ENCODE assay signal across 8 mouse cellular contexts in genomic region chr7:45181540-45181939, GRCm38 (mm10). TPM values are rescaled to one million over a fixed set of nuclear protein-coding genes. Genes with fewer than 3 reads are reported as not detected.
DNase-seq lines count a peak whose midpoint lies in the region; ATAC-seq lines count a peak whose summit lies in the region.
"Had no signal": no experiment of that assay in that cellular context is flagged by ENCODE, and none has a peak within 500 bp of the region (broad histone marks: within the 10 kb centered on the region; RNA-seq: fewer than 3 reads in every experiment).

No protein-coding gene starts in this region.

- WGBS in neural tube, embryonic 11.5 days, result 3% methylated on average over 29 of the region's 35 CpGs
- 6% methylated on average over 34 of the region's 35 CpGs for WGBS in heart, embryonic 16.5 days
- 4% methylated on average over 35 of the region's 35 CpGs for WGBS in liver, embryonic 15.5 days (ENCODE audit: insufficient replicate concordance)

- H3K4me1 ChIP-seq in neural tube, embryonic 11.5 days (ENCODE audit: control insufficient read depth, insufficient read depth, low read length), result peaks cover 8% of the 10 kb centered on the region; the same call in 1 of the 2 replicates
- peaks cover 8% of the 10 kb centered on the region; the same call in 1 of the 2 replicates for H3K4me1 ChIP-seq in heart, embryonic 16.5 days (ENCODE audit: control insufficient read depth, insufficient read depth, low read length)
- H3K4me1 ChIP-seq in liver, embryonic 15.5 days (replicated peaks), result peaks cover 16% of the 10 kb centered on the region

- no peak overlapping the region for H3K9ac ChIP-seq in neural tube, embryonic 11.5 days (ENCODE audit: low read length)
- no peak overlapping the region; the same call in 1 of the 2 replicates for H3K9ac ChIP-seq in heart, embryonic 16.5 days (ENCODE audit: low read length)
- H3K9ac ChIP-seq in liver, embryonic 15.5 days, result no peak overlapping the region

- peaks cover 90% of the 10 kb centered on the region for H3K27me3 ChIP-seq in neural tube, embryonic 11.5 days (ENCODE audit: control insufficient read depth, insufficient read depth, low read length)
- H3K27me3 ChIP-seq in heart, embryonic 16.5 days (ENCODE audit: control insufficient read depth, insufficient read depth, low read length), result peaks cover 94% of the 10 kb centered on the region
- peaks cover 100% of the 10 kb centered on the region for H3K27me3 ChIP-seq in liver, embryonic 15.5 days

- H3K4me2 ChIP-seq in neural tube, embryonic 11.5 days (ENCODE audit: low read depth), result no peak overlapping the region; the same call in 1 of the 2 replicates
- peak overlapping the region; percentile 68 for H3K4me2 ChIP-seq in heart, embryonic 16.5 days (ENCODE audit: low read depth, low read length)
- peak overlapping the region; percentile 73 for H3K4me2 ChIP-seq in liver, embryonic 15.5 days

- H3K27ac ChIP-seq in neural tube, embryonic 11.5 days (ENCODE audit: low read depth, low read length), result no peak overlapping the region
- no peak overlapping the region for H3K27ac ChIP-seq in heart, embryonic 16.5 days (ENCODE audit: low read length)
- no peak overlapping the region for H3K27ac ChIP-seq in liver, embryonic 15.5 days (replicated peaks)

- peak overlapping the region; percentile 10; the same call in 1 of the 2 replicates for H3K4me3 ChIP-seq in neural tube, embryonic 11.5 days (ENCODE audit: low read depth, low read length)
- H3K4me3 ChIP-seq in heart, embryonic 16.5 days (ENCODE audit: low read length), result peak overlapping the region; percentile 44
- H3K4me3 ChIP-seq in liver, embryonic 15.5 days (replicated peaks), result peak overlapping the region; percentile 48

- no peaks in the 10 kb centered on the region for H3K9me3 ChIP-seq in neural tube, embryonic 11.5 days (ENCODE audit: control insufficient read depth, low read length)
- H3K9me3 ChIP-seq in heart, embryonic 16.5 days (replicated peaks; ENCODE audit: control insufficient read depth, low read length), result no peaks in the 10 kb centered on the region
- no peaks in the 10 kb centered on the region for H3K9me3 ChIP-seq in liver, embryonic 15.5 days (replicated peaks)

- DNase-seq in neural tube, embryonic 11.5 days (ENCODE audit: low spot score), result no peak
- DNase-seq in neural tube, embryonic 10.5 days (ENCODE audit: extremely low spot score, low spot score), result no peak
- peak; percentile 69 for DNase-seq in testis, postnatal 14 days (ENCODE audit: low spot score)
- no peak for DNase-seq in ovary, adult 18-20 months (ENCODE audit: low spot score)
- no peak for DNase-seq in layer of hippocampus, postnatal 36 days

- ATAC-seq in neural tube, embryonic 11.5 days (ENCODE audit: insufficient read depth, low FRiP score, low TSS enrichment), result no peak
- no peak for ATAC-seq in heart, embryonic 16.5 days (replicated peaks; ENCODE audit: extremely low read depth, insufficient read depth, low FRiP score)
- ATAC-seq in liver, embryonic 15.5 days (ENCODE audit: insufficient read depth), result no peak

- H3K36me3 ChIP-seq in neural tube, embryonic 11.5 days (ENCODE audit: control insufficient read depth, insufficient read depth, low read length), result no peaks in the 10 kb centered on the region
- H3K36me3 ChIP-seq in heart, embryonic 16.5 days (ENCODE audit: control insufficient read depth, insufficient read depth), result no peaks in the 10 kb centered on the region
- H3K36me3 ChIP-seq in liver, embryonic 15.5 days (replicated peaks), result no peaks in the 10 kb centered on the region

RNA-seq across cellular contexts. Expression of gene Pth2, which starts 0.7 kb away (rescaled TPM):
- not detected in 2 replicates for polyA plus RNA-seq in neural tube, embryonic 11.5 days (2014; fragmentation: Nextera tagmentation; extraction: Ambion mirVana)
- 0.42 TPM in 1 of 2 replicates, not detected in the other for polyA plus RNA-seq in heart, embryonic 16.5 days (2015; fragmentation: Nextera tagmentation; extraction: Ambion mirVana)
- polyA plus RNA-seq in liver, embryonic 15.5 days (2015; fragmentation: Nextera tagmentation; extraction: Ambion mirVana), result not detected in 2 replicates
- not detected for total RNA-seq in layer of hippocampus, postnatal 36 days (2021)
- total RNA-seq: liver, adult 2 months had no signal
- polyA plus RNA-seq: liver, adult 2 months had no signal

RNA-seq across cellular contexts. Expression of gene Gfy, which starts 2.2 kb away (rescaled TPM):
- not detected in 2 replicates for polyA plus RNA-seq in neural tube, embryonic 11.5 days (2014; fragmentation: Nextera tagmentation; extraction: Ambion mirVana)
- polyA plus RNA-seq in heart, embryonic 16.5 days (2015; fragmentation: Nextera tagmentation; extraction: Ambion mirVana), result not detected in 2 replicates
- not detected in 2 replicates for polyA plus RNA-seq in liver, embryonic 15.5 days (2015; fragmentation: Nextera tagmentation; extraction: Ambion mirVana)
- under 1 TPM; 0.17 to 0.28 TPM for total RNA-seq in layer of hippocampus, postnatal 36 days (2021)
- total RNA-seq: liver, adult 2 months had no signal
- polyA plus RNA-seq: liver, adult 2 months had no signal

RNA-seq across cellular contexts. Expression of gene Slc17a7, which starts 17.8 kb away (rescaled TPM):
- polyA plus RNA-seq in neural tube, embryonic 11.5 days (2014; fragmentation: Nextera tagmentation; extraction: Ambion mirVana), result 2.3 and 3.6 TPM in 2 replicates
- polyA plus RNA-seq in heart, embryonic 16.5 days (2015; fragmentation: Nextera tagmentation; extraction: Ambion mirVana), result 3.6 and 4.7 TPM in 2 replicates
- polyA plus RNA-seq in liver, embryonic 15.5 days (2015; fragmentation: Nextera tagmentation; extraction: Ambion mirVana), result not detected in 2 replicates
- total RNA-seq in layer of hippocampus, postnatal 36 days (2021), result 1,000 to 10,000 TPM; 1,360 to 1,418 TPM
- total RNA-seq: liver, adult 2 months had no signal
- polyA plus RNA-seq: liver, adult 2 months had no signal

RNA-seq across cellular contexts. Expression of gene Ccdc155, which starts 23.2 kb away (rescaled TPM):
- 0.27 and 0.47 TPM in 2 replicates for polyA plus RNA-seq in neural tube, embryonic 11.5 days (2014; fragmentation: Nextera tagmentation; extraction: Ambion mirVana)
- 0.58 and 0.75 TPM in 2 replicates for polyA plus RNA-seq in heart, embryonic 16.5 days (2015; fragmentation: Nextera tagmentation; extraction: Ambion mirVana)
- 0.07 and 0.13 TPM in 2 replicates for polyA plus RNA-seq in liver, embryonic 15.5 days (2015; fragmentation: Nextera tagmentation; extraction: Ambion mirVana)
- total RNA-seq in layer of hippocampus, postnatal 36 days (2021), result 1 to 10 TPM; 2.0 to 3.3 TPM
- total RNA-seq: liver, adult 2 months had no signal
- polyA plus RNA-seq: liver, adult 2 months had no signal

RNA-seq across cellular contexts. Expression of gene Aldh16a1, which starts 27.2 kb away (rescaled TPM):
- polyA plus RNA-seq in neural tube, embryonic 11.5 days (2014; fragmentation: Nextera tagmentation; extraction: Ambion mirVana), result 34.2 and 37.6 TPM in 2 replicates
- polyA plus RNA-seq in heart, embryonic 16.5 days (2015; fragmentation: Nextera tagmentation; extraction: Ambion mirVana), result 33.9 and 38.2 TPM in 2 replicates
- polyA plus RNA-seq in liver, embryonic 15.5 days (2015; fragmentation: Nextera tagmentation; extraction: Ambion mirVana), result 31.4 and 32.6 TPM in 2 replicates
- total RNA-seq in layer of hippocampus, postnatal 36 days (2021), result 10 to 100 TPM; 10.5 to 18.0 TPM
